ENCODE assay signal across 28 mouse cellular contexts in the genomic region with DNA sequence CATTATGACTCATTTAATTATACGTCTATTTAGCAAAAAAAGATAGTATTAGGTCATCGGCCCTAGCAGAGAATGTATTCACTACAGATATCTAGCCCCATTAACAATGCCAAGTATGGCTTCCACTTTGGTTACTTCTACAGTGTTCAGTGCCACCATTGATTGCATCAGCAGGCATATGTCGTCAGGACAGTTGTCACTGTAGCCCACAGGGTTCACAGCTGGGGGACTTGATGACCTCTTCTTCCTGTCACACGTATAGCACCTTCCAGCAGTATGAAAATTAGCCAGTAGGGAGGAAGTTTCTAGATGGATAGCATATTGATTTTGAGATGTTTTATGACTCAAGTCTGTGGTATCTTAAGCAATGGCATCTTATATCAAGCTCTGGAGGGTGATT.
A peak's percentile ranks its signal among the peaks of the same experiment; 100 is the strongest.
DNase-seq lines count a peak whose midpoint lies in the region; ATAC-seq and TF ChIP-seq lines count a peak whose summit lies in the region.
"Had no signal": no experiment of that assay in that cellular context is flagged by ENCODE, and none has a peak within 500 bp of the region (broad histone marks: within the 10 kb centered on the region; RNA-seq: fewer than 3 reads in every experiment).

No protein-coding gene starts in this region.

- H3K4me2 ChIP-seq in CH12.LX (ENCODE audit: insufficient read depth, low read depth, poor library complexity, severe bottlenecking): no peak overlapping the region
- H3K4me2 ChIP-seq in hindbrain, embryonic 11.5 days (replicated peaks; ENCODE audit: low read depth, low read length): no peak overlapping the region
- H3K4me2 ChIP-seq: embryonic facial prominence, embryonic 12.5 days; embryonic facial prominence, embryonic 15.5 days; heart, embryonic 13.5 days; hindbrain, embryonic 12.5 days; hindbrain, embryonic 15.5 days; intestine, embryonic 15.5 days had no signal

- TF ChIP-seq EP300 in CH12.LX (IDR thresholded peaks at IDR 0.05; ENCODE audit: low read length): no peak

- in situ Hi-C loops in CH12.LX (cut with MboI; ENCODE audit: low pct_ligation_motif_present, low pct_unique_long_range_greater_than_20kb, low sequenced_read_pairs): no loop called here

- no peak for TF ChIP-seq RAD21 in CH12.LX (IDR thresholded peaks at IDR 0.05; ENCODE audit: low read depth, low read length)

- no peaks in the 10 kb centered on the region for H3K9me3 ChIP-seq in CH12.LX (replicated peaks; ENCODE audit: low read length)
- no peaks in the 10 kb centered on the region for H3K9me3 ChIP-seq in hindbrain, embryonic 11.5 days (ENCODE audit: control insufficient read depth, low read length)
- H3K9me3 ChIP-seq: embryonic facial prominence, embryonic 12.5 days; embryonic facial prominence, embryonic 15.5 days; heart, embryonic 10.5 days; heart, embryonic 13.5 days; hindbrain, embryonic 12.5 days; hindbrain, embryonic 15.5 days; intestine, embryonic 15.5 days had no signal

- no peaks in the 10 kb centered on the region for H3K27me3 ChIP-seq in CH12.LX (replicated peaks)
- H3K27me3 ChIP-seq in hindbrain, embryonic 11.5 days (ENCODE audit: control insufficient read depth, insufficient read depth, low read length): no peaks in the 10 kb centered on the region
- H3K27me3 ChIP-seq: embryonic facial prominence, embryonic 12.5 days; embryonic facial prominence, embryonic 15.5 days; heart, embryonic 13.5 days; hindbrain, embryonic 15.5 days; intestine, embryonic 15.5 days; Patski had no signal

- no peak overlapping the region for H3K27ac ChIP-seq in CH12.LX (ENCODE audit: insufficient read depth, low read depth)
- H3K27ac ChIP-seq in hindbrain, embryonic 11.5 days (ENCODE audit: low read depth, low read length): no peak overlapping the region
- H3K27ac ChIP-seq: embryonic facial prominence, embryonic 12.5 days; embryonic facial prominence, embryonic 15.5 days; heart, adult 2 months; heart, embryonic 10.5 days; heart, embryonic 13.5 days; hindbrain, embryonic 12.5 days; hindbrain, embryonic 15.5 days; intestine, embryonic 15.5 days had no signal

- no peak for TF ChIP-seq CTCF in CH12.LX (conservative IDR thresholded peaks at IDR 0.05 in 1 of 2, IDR thresholded peaks at IDR 0.05 in 1 of 2; ENCODE audit: low read depth in 2 of 2, low read length in 2 of 2)

- peak; percentile 35; the same call in 1 of the 2 replicates for ATAC-seq in megakaryocyte, adult 5-6 weeks (ENCODE audit: poor library complexity, severe bottlenecking)
- ATAC-seq in hindbrain, embryonic 11.5 days (ENCODE audit: low FRiP score): no peak
- ATAC-seq: CD4-positive, CD25-positive, alpha-beta regulatory T cell, adult 4 months; forebrain, embryonic 14.5 days; forebrain, postnatal 0 days; intestine, embryonic 15.5 days; Patski had no signal

- intact Hi-C loops in left cerebral cortex, postnatal 36 days (cut with DNase I): no loop called here

- peaks cover 2 to 21% of the 10 kb centered on the region in 2 experiments; a peak in 3 of 4 replicates for H3K4me1 ChIP-seq in CH12.LX (ENCODE audit: control insufficient read depth in 1 of 2, insufficient read depth in 2 of 2)
- H3K4me1 ChIP-seq in hindbrain, embryonic 11.5 days (replicated peaks; ENCODE audit: control insufficient read depth, insufficient read depth, low read length): no peaks in the 10 kb centered on the region
- H3K4me1 ChIP-seq: embryonic facial prominence, embryonic 12.5 days; embryonic facial prominence, embryonic 15.5 days; hindbrain, embryonic 12.5 days; hindbrain, embryonic 15.5 days had no signal

- TF ChIP-seq POLR2A in CH12.LX (IDR thresholded peaks at IDR 0.05; ENCODE audit: low read depth, low read length): no peak

- H3K4me3 ChIP-seq in CH12.LX (replicated peaks in 1 of 3; ENCODE audit: low read depth in 2 of 3, low read length in 2 of 3, poor library complexity in 1 of 3): no peak overlapping the region
- no peak overlapping the region for H3K4me3 ChIP-seq in hindbrain, embryonic 11.5 days (ENCODE audit: low read depth, low read length)
- H3K4me3 ChIP-seq: embryonic facial prominence, embryonic 12.5 days; embryonic facial prominence, embryonic 15.5 days; heart, adult 2 months; heart, embryonic 10.5 days; heart, embryonic 13.5 days; hindbrain, embryonic 12.5 days; hindbrain, embryonic 15.5 days; intestine, embryonic 15.5 days had no signal

- 89% methylated on average over 4 of the region's 4 CpGs for WGBS in hindbrain, embryonic 11.5 days

- no peaks in the 10 kb centered on the region for H3K79me2 ChIP-seq in CH12.LX (replicated peaks; ENCODE audit: control insufficient read depth, extremely low read depth, insufficient read depth, poor library complexity, severe bottlenecking)

- dilution Hi-C loops in CH12.LX (cut with MboI; ENCODE audit: extremely low pct_ligation_motif_present, extremely low pct_unique_long_range_greater_than_20kb, low sequenced_read_pairs): no loop called here

- H3K9ac ChIP-seq in CH12.LX (ENCODE audit: insufficient read depth, low read depth): no peak overlapping the region
- no peak overlapping the region for H3K9ac ChIP-seq in hindbrain, embryonic 11.5 days (ENCODE audit: low read depth, low read length)
- H3K9ac ChIP-seq: embryonic facial prominence, embryonic 12.5 days; embryonic facial prominence, embryonic 15.5 days; forebrain, postnatal 0 days; heart, embryonic 13.5 days; hindbrain, embryonic 12.5 days; hindbrain, embryonic 15.5 days; intestine, embryonic 15.5 days had no signal

- H3K36me3 ChIP-seq in CH12.LX (replicated peaks in 1 of 2; ENCODE audit: control insufficient read depth in 1 of 2, insufficient read depth in 1 of 2, low read length in 1 of 2): no peaks in the 10 kb centered on the region
- no peaks in the 10 kb centered on the region for H3K36me3 ChIP-seq in hindbrain, embryonic 11.5 days (ENCODE audit: control insufficient read depth, insufficient read depth, low read length)
- H3K36me3 ChIP-seq: embryonic facial prominence, embryonic 12.5 days; embryonic facial prominence, embryonic 15.5 days; heart, embryonic 10.5 days; heart, embryonic 13.5 days; hindbrain, embryonic 12.5 days; hindbrain, embryonic 15.5 days; intestine, embryonic 15.5 days had no signal

- DNase-seq in 416B (ENCODE audit: low read depth): peak; percentile 87
- peak; percentile 18 for DNase-seq in CH12.LX (ENCODE audit: extremely low read depth)
- no peak for DNase-seq in hindbrain, embryonic 11.5 days (ENCODE audit: low spot score)
- DNase-seq in left cerebral cortex, postnatal 36 days (ENCODE audit: low spot score in 2 of 2): no peak
- no peak for DNase-seq in left cerebral cortex, adult 18-20 months (ENCODE audit: low spot score in 2 of 2)
- DNase-seq: adrenal gland, adult 2 months; adrenal gland, postnatal 14 days; B cell, adult 2 months; cerebellum, adult 11 months; cerebellum, adult 2 months; cerebellum, adult 9-11 months; cerebellum, postnatal 25 days; forebrain, postnatal 0 days; gastrocnemius, postnatal 25 days; heart, adult 2 months; heart, postnatal 14 days; heart, postnatal 4 days had no signal

TF ChIP-seq in CH12.LX, 34 proteins besides CTCF, POLR2A, EP300 and RAD21:
- TF ChIP-seq HCFC1 (IDR thresholded peaks at IDR 0.05; ENCODE audit: low read depth, low read length) (no peak), SMC3 (IDR thresholded peaks at IDR 0.05; ENCODE audit: low read depth, low read length) (no peak), GABPA (IDR thresholded peaks at IDR 0.05; ENCODE audit: insufficient replicate concordance, low read depth, low read length) (no peak), JUN (IDR thresholded peaks at IDR 0.05; ENCODE audit: insufficient read depth, low read depth, low read length) (no peak), MAX (IDR thresholded peaks at IDR 0.05; ENCODE audit: low read length) (no peak), RCOR1 (conservative IDR thresholded peaks at IDR 0.05; ENCODE audit: low read depth, low read length) (no peak), ELF1 (IDR thresholded peaks at IDR 0.05; ENCODE audit: low read depth, low read length) (no peak), BHLHE40 (IDR thresholded peaks at IDR 0.05; ENCODE audit: low read depth, low read length) (no peak), POLR2AphosphoS2 (IDR thresholded peaks at IDR 0.05; ENCODE audit: low read depth, low read length) (no peak), ZC3H11A (IDR thresholded peaks at IDR 0.05; ENCODE audit: low read depth, low read length) (no peak), USF2 (conservative IDR thresholded peaks at IDR 0.05; ENCODE audit: low read depth, low read length) (no peak), KAT2A (IDR thresholded peaks at IDR 0.05; ENCODE audit: insufficient replicate concordance, low read length) (no peak), E2F4 (IDR thresholded peaks at IDR 0.05; ENCODE audit: insufficient replicate concordance, low read depth, low read length) (no peak), NRF1 (IDR thresholded peaks at IDR 0.05; ENCODE audit: low read depth, low read length) (no peak), MYC (IDR thresholded peaks at IDR 0.05; ENCODE audit: low read depth, low read length) (no peak), MXI1 (IDR thresholded peaks at IDR 0.05; ENCODE audit: low read depth, low read length) (no peak), IRF4 (IDR thresholded peaks at IDR 0.05; ENCODE audit: low read depth, low read length) (no peak), ZKSCAN1 (IDR thresholded peaks at IDR 0.05; ENCODE audit: borderline replicate concordance, low read depth, low read length) (no peak)

Comparison
In these comparisons a context has a peak if more than half of its experiments do, and no peak if none do; other contexts are left out.
1. DNase-seq: peak in 416B (single experiment) and CH12.LX (single experiment); none in hindbrain, embryonic 11.5 days (single experiment), left cerebral cortex, postnatal 36 days (0 of 2) and left cerebral cortex, adult 18-20 months (0 of 2).